Mouse (Mus musculus): ENCODE data around the gene Lin28a. TPM values are rescaled to one million over a fixed set of nuclear protein-coding genes. Genes with fewer than 3 reads are reported as not detected.

The Lin28a gene
- polyA plus RNA-seq, 1 experiment = not detected

Other genes starting within 250 kb of the Lin28a start
- gene Rps6ka1, start 131.0 kb downstream of the Lin28a start, polyA plus RNA-seq (2012; rRNA removed) = 149 and 190 TPM in 2 replicates
- 33.0 and 46.0 TPM in 2 replicates for gene Hmgn2, start 50.2 kb downstream of the Lin28a start, polyA plus RNA-seq (2012; rRNA removed)
- gene Dhdds, start 17.9 kb downstream of the Lin28a start, polyA plus RNA-seq (2012; rRNA removed) = 30.1 and 30.5 TPM in 2 replicates
- gene Zfp683, start 35.0 kb upstream of the Lin28a start, polyA plus RNA-seq (2012; rRNA removed) = 0.24 and 0.45 TPM in 2 replicates
- gene Crybg2, start 42.0 kb upstream of the Lin28a start, polyA plus RNA-seq (2012; rRNA removed) = 33.6 and 47.2 TPM in 2 replicates
- 97.7 and 132 TPM in 2 replicates for gene Cd52, start 76.2 kb upstream of the Lin28a start, polyA plus RNA-seq (2012; rRNA removed)
- gene Ubxn11, start 83.7 kb upstream of the Lin28a start, polyA plus RNA-seq (2012; rRNA removed) = 4.7 and 5.0 TPM in 2 replicates
- 651 and 734 TPM in 2 replicates for gene Sh3bgrl3, start 109.9 kb upstream of the Lin28a start, polyA plus RNA-seq (2012; rRNA removed)
- 12.7 and 22.2 TPM in 2 replicates for gene Cep85, start 168.3 kb upstream of the Lin28a start, polyA plus RNA-seq (2012; rRNA removed)
- gene Gm7534, start 184.2 kb upstream of the Lin28a start, polyA plus RNA-seq (2012; rRNA removed) = not detected in 2 replicates
- gene Catsper4, start 208.5 kb upstream of the Lin28a start, polyA plus RNA-seq (2012; rRNA removed) = 1.4 and 1.5 TPM in 2 replicates
- 30.7 and 41.9 TPM in 2 replicates for gene Cnksr1, start 219.6 kb upstream of the Lin28a start, polyA plus RNA-seq (2012; rRNA removed)
- gene E130218I03Rik, start 224.8 kb upstream of the Lin28a start, polyA plus RNA-seq (2012; rRNA removed) = not detected in 2 replicates
- gene Zfp593, start 226.8 kb upstream of the Lin28a start, polyA plus RNA-seq (2012; rRNA removed) = 7.6 and 9.1 TPM in 2 replicates
- not detected in 2 replicates for gene Gm30191, start 228.1 kb upstream of the Lin28a start, polyA plus RNA-seq (2012; rRNA removed)
- 5.5 and 6.4 TPM in 2 replicates for gene Grrp1, start 235.3 kb upstream of the Lin28a start, polyA plus RNA-seq (2012; rRNA removed)

Measured in large intestine, adult 2 months (tissue).